Mouse (Mus musculus) lung, postnatal 0 days (tissue): Measurements from ENCODE around the gene Urb1.

Experiments used
- CTCF ChIP-seq: IDR thresholded peaks from 2 replicates; pipeline ENCODE4 v1.5.1; 2016; ENCODE audit warnings: antibody characterized with exemption, mild to moderate bottlenecking
- EP300 ChIP-seq: IDR thresholded peaks from 2 replicates; pipeline ENCODE4 v1.6.1; 2016; ENCODE audit warnings: antibody characterized with exemption, mild to moderate bottlenecking, control low read depth

DNA sequence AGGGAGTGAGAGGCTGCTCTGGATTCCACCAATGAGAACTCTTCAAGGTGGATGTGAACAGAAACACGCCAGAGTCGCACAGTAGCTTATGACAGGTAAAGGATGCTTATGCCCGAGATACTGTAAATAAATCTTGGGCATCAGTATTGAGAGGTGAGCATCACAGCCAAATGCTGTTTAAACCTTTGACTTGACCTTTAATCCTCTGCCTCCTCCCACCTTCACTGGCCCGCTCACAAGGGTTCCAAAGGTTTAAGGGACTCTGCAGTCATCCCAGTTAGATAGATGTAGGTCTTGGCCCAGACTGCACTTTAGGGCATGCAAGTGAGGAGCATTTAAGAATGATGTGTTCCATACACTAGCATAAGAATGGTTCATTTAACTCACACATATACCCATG, 48.0 kb upstream of the Urb1 start:
- TF ChIP-seq CTCF, result no peak
- TF ChIP-seq EP300, result no peak
